Mouse (Mus musculus) hindbrain, embryonic 10.5 days (tissue): ENCODE measurements around the gene Lax1. TPM values are rescaled to one million over a fixed set of nuclear protein-coding genes. Genes with fewer than 3 reads are reported as not detected.

Source experiments
- DNase-seq: peaks from one replicate; pipeline ENCODE4 v3.0.0-alpha.2; 2017; ENCODE audit warnings: low spot score
- H3K27ac ChIP-seq: fragments of 300-500 bp; sonication (generic); 2 replicates; pipeline ENCODE4 v1.5.1; 2016; ENCODE audit warnings: mild to moderate bottlenecking, moderate library complexity
- H3K27me3 ChIP-seq: fragments of 300-500 bp; sonication (generic); 2 replicates; pipeline ENCODE4 v1.6.1; 2016; ENCODE audit warnings: mild to moderate bottlenecking; ENCODE audit not compliant: poor library complexity, insufficient read depth, severe bottlenecking
- H3K36me3 ChIP-seq: fragments of 300-500 bp; sonication (generic); 2 replicates; pipeline ENCODE4 v1.6.1; 2016; ENCODE audit warnings: mild to moderate bottlenecking, moderate library complexity
- H3K4me1 ChIP-seq: fragments of 300-500 bp; sonication (generic); replicated peaks from 2 replicates; pipeline ENCODE4 v1.6.1; 2016; ENCODE audit warnings: mild to moderate bottlenecking
- H3K4me3 ChIP-seq: fragments of 300-500 bp; sonication (generic); 2 replicates; pipeline ENCODE4 v1.5.1; 2016; ENCODE audit warnings: mild to moderate bottlenecking, moderate library complexity
- H3K9me3 ChIP-seq: fragments of 300-500 bp; sonication (generic); 2 replicates; pipeline ENCODE4 v1.6.1; 2016; ENCODE audit warnings: mild to moderate bottlenecking, moderate library complexity
- WGBS: fragments of 180-500 bp; shearing (Covaris S2); methylation state at CpG from one replicate; pipeline ENCODE4 v1.1.7; 2016; 5-methylcytosine and 5-hydroxymethylcytosine counted together
- polyA plus RNA-seq: library from polyadenylated mRNA; unstranded; fragments of >200 nt; fragmentation: Nextera tagmentation; extraction: Ambion mirVana; gene quantifications from 2 replicates; pipeline ENCODE4 v1.2.1, GENCODE M21; 2016

Gene Lax1
- polyA plus RNA-seq, 1 experiment from 2014 or later = not detected

- Histone ChIP-seq H3K36me3 (peaks cover 66% of the 10 kb centered on the region), H3K27me3 (no peaks in the 10 kb centered on the region), H3K9me3 (no peaks in the 10 kb centered on the region), H3K27ac (no peak overlapping the region), H3K4me3 (no peak overlapping the region), H3K4me1 (peaks cover 12% of the 10 kb centered on the region)
- 93% methylated on average over 1 of the region's 1 CpGs for WGBS
- DNase-seq = no peak
These were observed 36.9 kb downstream of the Lax1 start for GRCm38 (mm10) chr1:133653033-133653432.

GRCm38 (mm10) chr1:133650288-133651055, 39.4 kb downstream of the Lax1 start:
- H3K4me1 ChIP-seq = no peaks in the 10 kb centered on the region
- H3K4me3 ChIP-seq = no peak overlapping the region
- H3K36me3 ChIP-seq = peaks cover 65% of the 10 kb centered on the region
- no peaks in the 10 kb centered on the region for H3K27me3 ChIP-seq
- no peak for DNase-seq
- 97% methylated on average over 7 of the region's 7 CpGs for WGBS
- H3K9me3 ChIP-seq = no peaks in the 10 kb centered on the region
- H3K27ac ChIP-seq = no peak overlapping the region

GRCm38 (mm10) chr1:133645652-133646051, 44.3 kb downstream of the Lax1 start:
- Histone ChIP-seq H3K9me3 (no peaks in the 10 kb centered on the region), H3K4me1 (no peaks in the 10 kb centered on the region), H3K27ac (no peak overlapping the region), H3K36me3 (peaks cover 78% of the 10 kb centered on the region), H3K27me3 (no peaks in the 10 kb centered on the region), H3K4me3 (no peak overlapping the region)
- DNase-seq = no peak
- 94% methylated on average over 5 of the region's 5 CpGs for WGBS

- DNase-seq = no peak
- H3K9me3 ChIP-seq = no peaks in the 10 kb centered on the region
- peaks cover 100% of the 10 kb centered on the region for H3K36me3 ChIP-seq
- no peak overlapping the region for H3K27ac ChIP-seq
- H3K4me1 ChIP-seq = no peaks in the 10 kb centered on the region
- 96% methylated on average over 2 of the region's 2 CpGs for WGBS
- H3K27me3 ChIP-seq = no peaks in the 10 kb centered on the region
- no peak overlapping the region for H3K4me3 ChIP-seq
These were observed 48.7 kb downstream of the Lax1 start for GRCm38 (mm10) chr1:133641163-133641562.

- H3K4me3 ChIP-seq = no peak overlapping the region
- 95% methylated on average over 6 of the region's 6 CpGs for WGBS
- H3K36me3 ChIP-seq = peaks cover 100% of the 10 kb centered on the region
- H3K27me3 ChIP-seq = no peaks in the 10 kb centered on the region
- H3K4me1 ChIP-seq = no peaks in the 10 kb centered on the region
- H3K27ac ChIP-seq = no peak overlapping the region
- H3K9me3 ChIP-seq = no peaks in the 10 kb centered on the region
- no peak for DNase-seq
These were observed 51.4 kb downstream of the Lax1 start for GRCm38 (mm10) chr1:133638517-133638916.

- no peaks in the 10 kb centered on the region for H3K27me3 ChIP-seq
- no peak overlapping the region for H3K27ac ChIP-seq
- no peaks in the 10 kb centered on the region for H3K4me1 ChIP-seq
- WGBS = 95% methylated on average over 2 of the region's 2 CpGs
- H3K36me3 ChIP-seq = peaks cover 97% of the 10 kb centered on the region
- no peak for DNase-seq
- no peaks in the 10 kb centered on the region for H3K9me3 ChIP-seq
- no peak overlapping the region for H3K4me3 ChIP-seq
These were observed 57.7 kb downstream of the Lax1 start for GRCm38 (mm10) chr1:133632168-133632567.

Other genes starting within 250 kb of the Lax1 start
- gene Snrpe, start 79.8 kb downstream of the Lax1 start, polyA plus RNA-seq = 842 and 897 TPM in 2 replicates
- gene Zbed6, start 29.2 kb downstream of the Lax1 start, polyA plus RNA-seq = not detected in 2 replicates
- 3.9 and 4.7 TPM in 2 replicates for gene Gm38394, start 28.8 kb downstream of the Lax1 start, polyA plus RNA-seq
- gene Atp2b4, start 110.9 kb upstream of the Lax1 start, polyA plus RNA-seq = 4.2 and 4.6 TPM in 2 replicates
- gene Optc, start 217.9 kb upstream of the Lax1 start, polyA plus RNA-seq = 2.1 and 3.6 TPM in 2 replicates
- gene Prelp, start 231.3 kb upstream of the Lax1 start, polyA plus RNA-seq = 0.71 and 1.7 TPM in 2 replicates